In the genomic region with DNA sequence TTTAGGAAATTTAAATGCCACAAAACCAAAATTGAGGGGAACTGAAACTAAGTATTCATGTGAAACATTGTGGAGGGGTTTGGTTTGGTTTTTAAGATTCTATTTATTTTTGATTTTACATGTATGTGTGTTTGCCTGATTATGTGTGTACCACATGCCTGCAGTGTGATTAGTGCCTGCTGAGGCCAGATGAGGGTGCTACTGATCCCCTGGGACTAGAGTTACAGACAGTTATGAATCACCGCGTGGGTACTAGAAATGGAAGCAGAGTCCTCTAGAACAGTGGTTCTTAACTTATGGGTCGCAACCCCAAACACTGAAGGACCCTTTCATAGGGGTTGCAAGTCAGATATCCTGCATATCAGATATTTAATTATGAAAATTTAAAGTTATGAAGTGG, we compare ENCODE assay signal across 14 mouse cellular contexts. TPM values are rescaled to one million over a fixed set of nuclear protein-coding genes. Genes with fewer than 3 reads are reported as not detected.
DNase-seq lines count a peak whose midpoint lies in the region; ATAC-seq and TF ChIP-seq lines count a peak whose summit lies in the region.
"Had no signal": no experiment of that assay in that cellular context is flagged by ENCODE, and none has a peak within 500 bp of the region (broad histone marks: within the 10 kb centered on the region; RNA-seq: fewer than 3 reads in every experiment).

No protein-coding gene starts in this region.

- TF ChIP-seq CTCF in midbrain, postnatal 0 days (IDR thresholded peaks at IDR 0.05) = no peak

- peak overlapping the region; percentile 98 for H3K27ac ChIP-seq in midbrain, embryonic 10.5 days (replicated peaks)
- H3K27ac ChIP-seq in midbrain, embryonic 11.5 days (ENCODE audit: low read depth, low read length) = no peak overlapping the region
- H3K27ac ChIP-seq in embryonic facial prominence, embryonic 10.5 days (replicated peaks) = 0 out of 2 replicates have a peak overlapping the region, but pooled peaks have one; percentile 48
- peak overlapping the region; percentile 98 for H3K27ac ChIP-seq in hindbrain, embryonic 13.5 days
- peak overlapping the region; percentile 90 for H3K27ac ChIP-seq in midbrain, postnatal 0 days (ENCODE audit: low read depth, low read length)
- H3K27ac ChIP-seq: liver, embryonic 15.5 days had no signal

- H3K4me3 ChIP-seq in midbrain, embryonic 10.5 days = no peak overlapping the region
- no peak overlapping the region for H3K4me3 ChIP-seq in midbrain, embryonic 11.5 days (ENCODE audit: low read depth, low read length)
- H3K4me3 ChIP-seq in embryonic facial prominence, embryonic 10.5 days = no peak overlapping the region
- H3K4me3 ChIP-seq in hindbrain, embryonic 13.5 days = no peak overlapping the region
- no peak overlapping the region for H3K4me3 ChIP-seq in midbrain, postnatal 0 days (ENCODE audit: low read depth, low read length)
- H3K4me3 ChIP-seq: liver, embryonic 15.5 days; stomach, embryonic 15.5 days had no signal

- no peaks in the 10 kb centered on the region for H3K36me3 ChIP-seq in midbrain, embryonic 10.5 days
- no peaks in the 10 kb centered on the region for H3K36me3 ChIP-seq in midbrain, embryonic 11.5 days (ENCODE audit: control insufficient read depth, insufficient read depth, low read length)
- no peaks in the 10 kb centered on the region for H3K36me3 ChIP-seq in embryonic facial prominence, embryonic 10.5 days (replicated peaks)
- no peaks in the 10 kb centered on the region for H3K36me3 ChIP-seq in hindbrain, embryonic 13.5 days
- no peaks in the 10 kb centered on the region for H3K36me3 ChIP-seq in midbrain, postnatal 0 days (ENCODE audit: insufficient read depth, low read length)
- H3K36me3 ChIP-seq: embryonic facial prominence, embryonic 15.5 days; liver, embryonic 15.5 days; stomach, embryonic 15.5 days had no signal

- peaks cover 37% of the 10 kb centered on the region for H3K4me1 ChIP-seq in midbrain, embryonic 10.5 days
- H3K4me1 ChIP-seq in midbrain, embryonic 11.5 days (ENCODE audit: control insufficient read depth, insufficient read depth, low read length) = peaks cover 2% of the 10 kb centered on the region; the same call in 1 of the 2 replicates
- peaks cover 25% of the 10 kb centered on the region for H3K4me1 ChIP-seq in embryonic facial prominence, embryonic 10.5 days
- H3K4me1 ChIP-seq in hindbrain, embryonic 13.5 days (replicated peaks) = peaks cover 17% of the 10 kb centered on the region
- no peaks in the 10 kb centered on the region for H3K4me1 ChIP-seq in midbrain, postnatal 0 days (ENCODE audit: insufficient read depth, low read length)
- H3K4me1 ChIP-seq: stomach, embryonic 15.5 days had no signal

- no peak overlapping the region for H3K4me2 ChIP-seq in midbrain, embryonic 11.5 days
- H3K4me2 ChIP-seq in hindbrain, embryonic 13.5 days = no peak overlapping the region
- H3K4me2 ChIP-seq in midbrain, postnatal 0 days (ENCODE audit: low read depth, low read length, poor library complexity, severe bottlenecking) = no peak overlapping the region

- 86% methylated on average over 3 of the region's 3 CpGs for WGBS in midbrain, embryonic 10.5 days
- WGBS in midbrain, embryonic 11.5 days = 89% methylated on average over 3 of the region's 3 CpGs
- WGBS in embryonic facial prominence, embryonic 10.5 days = 93% methylated on average over 3 of the region's 3 CpGs
- 75% methylated on average over 3 of the region's 3 CpGs for whole genome bisulfite sequencing in hindbrain, embryonic 13.5 days
- WGBS in midbrain, postnatal 0 days = 89% methylated on average over 3 of the region's 3 CpGs

- no peak for DNase-seq in midbrain, embryonic 10.5 days (ENCODE audit: low spot score)
- DNase-seq in midbrain, embryonic 11.5 days (ENCODE audit: low spot score, missing footprints) = no peak
- no peak for DNase-seq in embryonic facial prominence, embryonic 10.5 days (ENCODE audit: low spot score)
- DNase-seq in midbrain, postnatal 0 days (ENCODE audit: low spot score) = no peak
- DNase-seq in kidney, adult 18-20 months = no peak
- no peak for DNase-seq in kidney, adult 9 months
- DNase-seq: kidney, postnatal 36 days; right cerebral cortex, postnatal 14 days had no signal

- peaks cover 11% of the 10 kb centered on the region; the same call in 1 of the 2 replicates for H3K27me3 ChIP-seq in midbrain, embryonic 10.5 days (ENCODE audit: low read depth, poor library complexity, severe bottlenecking)
- no peaks in the 10 kb centered on the region for H3K27me3 ChIP-seq in midbrain, embryonic 11.5 days (ENCODE audit: control insufficient read depth, insufficient read depth, low read length)
- no peaks in the 10 kb centered on the region for H3K27me3 ChIP-seq in embryonic facial prominence, embryonic 10.5 days (replicated peaks; ENCODE audit: low read depth, poor library complexity, severe bottlenecking)
- no peaks in the 10 kb centered on the region for H3K27me3 ChIP-seq in hindbrain, embryonic 13.5 days
- no peaks in the 10 kb centered on the region for H3K27me3 ChIP-seq in midbrain, postnatal 0 days (ENCODE audit: insufficient read depth, low read length)
- H3K27me3 ChIP-seq: embryonic facial prominence, embryonic 15.5 days; stomach, embryonic 15.5 days had no signal

- ATAC-seq in midbrain, embryonic 11.5 days (ENCODE audit: low FRiP score) = no peak
- no peak for ATAC-seq in hindbrain, embryonic 13.5 days (ENCODE audit: low FRiP score)
- ATAC-seq in midbrain, postnatal 0 days (ENCODE audit: low FRiP score) = no peak
- no peak for ATAC-seq in megakaryocyte, adult 5-6 weeks (ENCODE audit: poor library complexity, severe bottlenecking)
- ATAC-seq: activated CD4-positive, CD25-positive, alpha-beta regulatory T cell, adult 4 months had no signal

- no peak overlapping the region for H3K9ac ChIP-seq in midbrain, embryonic 11.5 days (ENCODE audit: low read length)
- no peak overlapping the region for H3K9ac ChIP-seq in hindbrain, embryonic 13.5 days
- H3K9ac ChIP-seq in midbrain, postnatal 0 days (replicated peaks; ENCODE audit: low read length, poor library complexity, severe bottlenecking) = no peak overlapping the region
- H3K9ac ChIP-seq: embryonic facial prominence, embryonic 15.5 days; liver, embryonic 15.5 days; stomach, embryonic 15.5 days had no signal

- no peaks in the 10 kb centered on the region for H3K9me3 ChIP-seq in midbrain, embryonic 10.5 days (replicated peaks)
- H3K9me3 ChIP-seq in midbrain, embryonic 11.5 days (ENCODE audit: control insufficient read depth, low read length) = no peaks in the 10 kb centered on the region
- no peaks in the 10 kb centered on the region for H3K9me3 ChIP-seq in embryonic facial prominence, embryonic 10.5 days
- H3K9me3 ChIP-seq in hindbrain, embryonic 13.5 days = no peaks in the 10 kb centered on the region
- no peaks in the 10 kb centered on the region for H3K9me3 ChIP-seq in midbrain, postnatal 0 days (ENCODE audit: low read length)
- H3K9me3 ChIP-seq: embryonic facial prominence, embryonic 15.5 days; liver, embryonic 15.5 days; stomach, embryonic 15.5 days had no signal

RNA-seq across cellular contexts. Expression of a gene that starts 54.0 kb away (rescaled TPM):
- 1.3 and 3.3 TPM in 2 replicates for polyA plus RNA-seq in midbrain, embryonic 10.5 days (2016; fragmentation: Nextera tagmentation; extraction: Ambion mirVana)
- 4.3 and 5.3 TPM in 2 replicates for polyA plus RNA-seq in midbrain, embryonic 11.5 days (2014; fragmentation: Nextera tagmentation; extraction: Ambion mirVana)
- polyA plus RNA-seq in embryonic facial prominence, embryonic 10.5 days (2016; fragmentation: Nextera tagmentation; extraction: Ambion mirVana) = 1.3 and 1.6 TPM in 2 replicates
- polyA plus RNA-seq in hindbrain, embryonic 13.5 days (2015; fragmentation: Nextera tagmentation; extraction: Ambion mirVana) = 4.0 and 5.0 TPM in 2 replicates
- total RNA-seq in midbrain, postnatal 0 days (2014; rRNA removed) = 12.6 and 12.7 TPM in 2 replicates
- 7.3 and 8.3 TPM in 2 replicates for polyA plus RNA-seq in midbrain, postnatal 0 days (2015; fragmentation: Nextera tagmentation; extraction: Ambion mirVana)
- total RNA-seq in megakaryocyte, adult 5-6 weeks (2015) = 0.11 TPM in 1 of 2 replicates, not detected in the other
- 0.48 TPM in 1 of 2 replicates, not detected in the other for total RNA-seq in megakaryocyte, adult 5-6 weeks (2017)
